ENCODE assay signal across 23 mouse cellular contexts in the genomic region with DNA sequence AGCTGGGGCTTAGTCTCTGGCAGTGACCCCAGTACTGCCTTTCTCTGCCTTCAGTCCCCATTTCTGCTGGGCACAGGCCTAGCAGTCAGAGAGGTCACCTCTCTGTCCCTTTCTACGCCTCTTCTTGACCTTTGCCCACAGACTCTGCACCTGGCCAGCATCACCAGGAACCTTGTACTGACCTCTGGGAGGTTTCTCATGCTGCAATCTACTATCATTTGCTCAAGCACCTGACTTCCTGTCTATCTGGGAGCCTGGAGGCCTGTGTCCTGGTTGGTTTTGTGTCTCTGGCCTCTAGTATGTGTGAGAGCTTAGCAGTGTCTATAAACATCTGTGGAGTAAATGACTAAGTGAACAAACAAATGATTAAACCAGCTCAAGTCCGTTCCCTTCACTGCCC.
DNase-seq lines count a peak whose midpoint lies in the region; ATAC-seq and TF ChIP-seq lines count a peak whose summit lies in the region.
"Had no signal": no experiment of that assay in that cellular context is flagged by ENCODE, and none has a peak within 500 bp of the region (broad histone marks: within the 10 kb centered on the region; RNA-seq: fewer than 3 reads in every experiment).

No protein-coding gene starts in this region.

- TF ChIP-seq CTCF in liver, adult 2 months (IDR thresholded peaks at IDR 0.05; ENCODE audit: low read depth, low read length), result no peak
- TF ChIP-seq CTCF in liver, postnatal 0 days (IDR thresholded peaks at IDR 0.05; ENCODE audit: low read depth), result no peak

- no peak overlapping the region for H3K9ac ChIP-seq in kidney, embryonic 16.5 days (replicated peaks; ENCODE audit: low read length)
- H3K9ac ChIP-seq in intestine, embryonic 15.5 days, result no peak overlapping the region
- peak overlapping the region; percentile 3; the same call in 1 of the 2 replicates for H3K9ac ChIP-seq in liver, adult 2 months (ENCODE audit: low read depth, low read length)
- peak overlapping the region; percentile 31; the same call in 1 of the 2 replicates for H3K9ac ChIP-seq in liver, postnatal 0 days (replicated peaks)
- H3K9ac ChIP-seq: embryonic facial prominence, embryonic 13.5 days; forebrain, embryonic 15.5 days; neural tube, embryonic 15.5 days had no signal

- no peak overlapping the region for H3K27ac ChIP-seq in kidney, embryonic 16.5 days (ENCODE audit: low read length)
- no peak overlapping the region for H3K27ac ChIP-seq in intestine, embryonic 15.5 days
- peak overlapping the region; percentile 91 for H3K27ac ChIP-seq in liver, adult 2 months (replicated peaks; ENCODE audit: insufficient read depth, low read depth, low read length)
- H3K27ac ChIP-seq in liver, postnatal 0 days (ENCODE audit: low read depth), result peak overlapping the region; percentile 97
- H3K27ac ChIP-seq: embryonic facial prominence, embryonic 13.5 days; forebrain, embryonic 15.5 days; hindbrain, embryonic 10.5 days; hindbrain, postnatal 0 days; neural tube, embryonic 15.5 days had no signal

- intact Hi-C loops in heart, postnatal 36 days (cut with DNase I), result no loop called here

- ATAC-seq in kidney, embryonic 16.5 days (ENCODE audit: low FRiP score, low TSS enrichment), result no peak
- peak; percentile 64 for ATAC-seq in intestine, embryonic 15.5 days
- peak; percentile 83 for ATAC-seq in liver, postnatal 0 days
- ATAC-seq: CD4-positive, CD25-positive, alpha-beta regulatory T cell, adult 4 months; forebrain, embryonic 15.5 days; hindbrain, postnatal 0 days had no signal

- 79% methylated on average over 2 of the region's 2 CpGs for WGBS in kidney, embryonic 16.5 days
- WGBS in intestine, embryonic 15.5 days, result 48% methylated on average over 2 of the region's 2 CpGs
- 19% methylated on average over 2 of the region's 2 CpGs for WGBS in liver, adult 2 months
- 52% methylated on average over 2 of the region's 2 CpGs for WGBS in liver, postnatal 0 days (ENCODE audit: insufficient replicate concordance)

- H3K27me3 ChIP-seq in kidney, embryonic 16.5 days (ENCODE audit: insufficient read depth, low read length), result no peaks in the 10 kb centered on the region
- H3K27me3 ChIP-seq in intestine, embryonic 15.5 days (replicated peaks), result no peaks in the 10 kb centered on the region
- no peaks in the 10 kb centered on the region for H3K27me3 ChIP-seq in liver, adult 2 months (ENCODE audit: control insufficient read depth, insufficient read depth, low read length)
- no peaks in the 10 kb centered on the region for H3K27me3 ChIP-seq in liver, postnatal 0 days (ENCODE audit: insufficient read depth, low read length)
- H3K27me3 ChIP-seq: embryonic facial prominence, embryonic 13.5 days; forebrain, embryonic 15.5 days; neural tube, embryonic 15.5 days; Patski had no signal

- H3K4me2 ChIP-seq in kidney, embryonic 16.5 days (replicated peaks; ENCODE audit: low read depth, low read length), result no peak overlapping the region
- no peak overlapping the region for H3K4me2 ChIP-seq in intestine, embryonic 15.5 days (replicated peaks)
- no peak overlapping the region for H3K4me2 ChIP-seq in liver, postnatal 0 days (ENCODE audit: low read depth, low read length)
- H3K4me2 ChIP-seq: embryonic facial prominence, embryonic 13.5 days; forebrain, embryonic 15.5 days; neural tube, embryonic 15.5 days had no signal

- H3K9me3 ChIP-seq in kidney, embryonic 16.5 days (ENCODE audit: low read length), result no peaks in the 10 kb centered on the region
- no peaks in the 10 kb centered on the region for H3K9me3 ChIP-seq in intestine, embryonic 15.5 days
- H3K9me3 ChIP-seq in liver, postnatal 0 days (ENCODE audit: low read length), result no peaks in the 10 kb centered on the region
- H3K9me3 ChIP-seq: embryonic facial prominence, embryonic 13.5 days; forebrain, embryonic 15.5 days; hindbrain, embryonic 10.5 days; megakaryocyte, embryonic 14.5 days; neural tube, embryonic 15.5 days had no signal

- no peaks in the 10 kb centered on the region for H3K36me3 ChIP-seq in kidney, embryonic 16.5 days (ENCODE audit: insufficient read depth, low read length)
- no peaks in the 10 kb centered on the region for H3K36me3 ChIP-seq in intestine, embryonic 15.5 days
- no peaks in the 10 kb centered on the region for H3K36me3 ChIP-seq in liver, adult 2 months (ENCODE audit: control insufficient read depth, insufficient read depth, low read length)
- H3K36me3 ChIP-seq in liver, postnatal 0 days (replicated peaks; ENCODE audit: insufficient read depth, low read length), result no peaks in the 10 kb centered on the region
- H3K36me3 ChIP-seq: embryonic facial prominence, embryonic 13.5 days; forebrain, embryonic 15.5 days; hindbrain, embryonic 10.5 days; neural tube, embryonic 15.5 days had no signal

- TF ChIP-seq EP300 in liver, postnatal 0 days (IDR thresholded peaks at IDR 0.05; ENCODE audit: low read depth), result peak; percentile 87

- peak; percentile 23 for DNase-seq in kidney, adult 11 months
- peak; percentile 98 for DNase-seq in liver, adult 2 months (ENCODE audit: extremely low read depth, low read depth, low spot score)
- DNase-seq in liver, postnatal 0 days, result peak; percentile 60
- DNase-seq in embryo, embryonic 10.5 days (ENCODE audit: low spot score), result no peak
- DNase-seq in lung, postnatal 25 days (ENCODE audit: low spot score), result no peak
- no peak for DNase-seq in heart, postnatal 36 days
- DNase-seq: adrenal gland, adult 8-10 months; cerebellum, adult 9-10 months; gastrocnemius, postnatal 25 days; lung, adult 18-20 months; lung, postnatal 14 days; midbrain, embryonic 14.5 days; thymus, postnatal 14 days had no signal

- no peaks in the 10 kb centered on the region for H3K79me2 ChIP-seq in liver, adult 2 months (ENCODE audit: control insufficient read depth, insufficient read depth, low read length)

- H3K4me1 ChIP-seq in kidney, embryonic 16.5 days (ENCODE audit: insufficient read depth, low read length), result 0 out of 2 replicates have a peak, but pooled peaks cover 5% of the 10 kb centered on the region
- no peaks in the 10 kb centered on the region for H3K4me1 ChIP-seq in intestine, embryonic 15.5 days (replicated peaks)
- peaks cover 17% of the 10 kb centered on the region for H3K4me1 ChIP-seq in liver, adult 2 months (ENCODE audit: control insufficient read depth, insufficient read depth, low read length)
- peaks cover 17% of the 10 kb centered on the region for H3K4me1 ChIP-seq in liver, postnatal 0 days (ENCODE audit: insufficient read depth)
- H3K4me1 ChIP-seq: embryonic facial prominence, embryonic 13.5 days; forebrain, embryonic 15.5 days had no signal

- TF ChIP-seq POLR2A in liver, adult 2 months (IDR thresholded peaks at IDR 0.05; ENCODE audit: extremely low read depth, insufficient read depth, low read length), result no peak

- H3K4me3 ChIP-seq in kidney, embryonic 16.5 days (ENCODE audit: low read length), result no peak overlapping the region
- no peak overlapping the region for H3K4me3 ChIP-seq in intestine, embryonic 15.5 days (replicated peaks)
- no peak overlapping the region for H3K4me3 ChIP-seq in liver, adult 2 months (ENCODE audit: insufficient read depth, low read depth, low read length)
- H3K4me3 ChIP-seq in liver, postnatal 0 days (ENCODE audit: low read depth, low read length), result no peak overlapping the region
- H3K4me3 ChIP-seq: embryonic facial prominence, embryonic 13.5 days; forebrain, embryonic 15.5 days; hindbrain, embryonic 10.5 days; megakaryocyte, embryonic 14.5 days; neural tube, embryonic 15.5 days had no signal

Comparison
In these comparisons a context has a peak if more than half of its experiments do, and no peak if none do; other contexts are left out.
1. DNase-seq: peak in kidney, adult 11 months (single experiment), liver, adult 2 months (single experiment) and liver, postnatal 0 days (single experiment); none in embryo, embryonic 10.5 days (single experiment), lung, postnatal 25 days (single experiment) and heart, postnatal 36 days (0 of 2).
2. H3K27ac ChIP-seq: peak in liver, adult 2 months (single experiment) and liver, postnatal 0 days (single experiment); none in kidney, embryonic 16.5 days (single experiment) and intestine, embryonic 15.5 days (single experiment).
3. H3K9ac ChIP-seq: peak in liver, adult 2 months (single experiment) and liver, postnatal 0 days (single experiment); none in kidney, embryonic 16.5 days (single experiment) and intestine, embryonic 15.5 days (single experiment).